Mouse (Mus musculus) embryonic fibroblast, embryonic 13.5 days (primary cell): ENCODE measurements around the gene Orm3.

Experiments used
- CTCF ChIP-seq: IDR thresholded peaks from 2 replicates; pipeline ENCODE4 v1.5.1; 2011; ENCODE audit warnings: mild to moderate bottlenecking, control low read depth, low read length, moderate library complexity, borderline replicate concordance; ENCODE audit not compliant: insufficient read depth
- POLR2A ChIP-seq: IDR thresholded peaks from 2 replicates; pipeline ENCODE4 v1.6.1; 2011; ENCODE audit warnings: low read depth, mild to moderate bottlenecking, control low read depth, low read length, moderate library complexity

DNA sequence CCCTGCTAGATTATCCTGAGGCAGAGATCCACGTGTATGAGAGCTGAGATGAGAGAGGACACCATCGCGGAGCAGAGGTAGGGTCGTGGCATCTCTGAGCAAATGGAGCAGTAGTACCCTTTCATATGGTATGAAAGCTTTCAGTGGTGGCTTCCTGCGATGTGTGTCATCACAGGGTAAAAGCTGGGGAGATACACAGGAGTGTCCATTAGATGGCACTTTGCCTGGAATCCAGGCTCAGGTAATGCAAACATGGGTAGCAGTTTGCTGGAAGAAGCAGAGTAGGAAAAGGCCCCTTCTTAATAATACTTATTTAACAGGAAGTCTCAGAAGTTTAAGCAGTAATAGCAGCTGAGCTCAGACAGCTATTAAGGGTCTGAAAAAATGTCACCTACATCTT, 41.9 kb upstream of the Orm3 start:
- TF ChIP-seq POLR2A (no peak), CTCF (no peak)
